Mouse (Mus musculus) E14TG2a.4 (cell line): ENCODE measurements around the gene Lxn.

Experiments used
- H3K27me3 ChIP-seq: 2 replicates; pipeline ENCODE4 v1.6.1; 2014; ENCODE audit warnings: low read length, control low read depth; ENCODE audit not compliant: insufficient read depth
- H3K36me3 ChIP-seq: 2 replicates; pipeline ENCODE4 v1.6.1; 2014; ENCODE audit warnings: low read length, control low read depth; ENCODE audit not compliant: insufficient read depth
- H3K4me1 ChIP-seq: replicated peaks from 2 replicates; pipeline ENCODE4 v1.6.1; 2014; ENCODE audit warnings: low read depth, low read length, control low read depth
- H3K4me3 ChIP-seq: replicated peaks from 2 replicates; pipeline ENCODE4 v1.5.1; 2014; ENCODE audit warnings: mild to moderate bottlenecking, low read length
- H3K9me3 ChIP-seq: 2 replicates; pipeline ENCODE4 v1.6.1; 2014; ENCODE audit warnings: low read length, control low read depth
- CTCF ChIP-seq: conservative IDR thresholded peaks from 2 replicates; pipeline ENCODE4 v1.5.1; 2014; ENCODE audit warnings: low read length
- NANOG ChIP-seq: IDR thresholded peaks from 2 replicates; pipeline ENCODE4 v1.6.1; 2014; ENCODE audit warnings: borderline replicate concordance, low read length, mixed read lengths
- POU5F1 ChIP-seq: IDR thresholded peaks from 2 replicates; pipeline ENCODE4 v1.6.1; 2014; ENCODE audit warnings: low read length, borderline replicate concordance

Lxn gene

DNA sequence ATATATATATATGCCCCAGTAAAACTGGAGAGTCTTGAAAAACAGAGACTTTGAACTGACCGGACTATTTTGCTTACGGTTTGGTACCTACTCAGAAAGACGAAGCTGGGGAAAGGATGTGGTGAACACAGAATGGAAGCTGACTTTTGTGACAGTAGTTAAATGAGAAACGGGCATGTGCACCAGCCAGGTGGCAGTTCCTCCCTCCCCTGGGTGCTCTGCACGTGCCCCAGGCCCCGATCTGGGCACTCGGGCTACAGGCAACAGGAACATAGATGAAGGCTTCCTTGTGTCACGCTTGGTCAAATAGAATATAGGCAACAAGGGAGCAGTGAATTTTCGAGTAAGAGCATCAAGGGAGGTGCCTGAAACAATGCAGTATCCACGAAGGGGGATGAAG is 32.6 kb upstream of the Lxn start:
- H3K27me3 ChIP-seq: peaks cover 8% of the 10 kb centered on the region; the same call in 1 of the 2 replicates
- H3K36me3 ChIP-seq: no peaks in the 10 kb centered on the region
- H3K4me1 ChIP-seq: peaks cover 17% of the 10 kb centered on the region
- TF ChIP-seq NANOG (no peak), POU5F1 (no peak), CTCF (no peak)
- peaks cover 17% of the 10 kb centered on the region for H3K9me3 ChIP-seq
- H3K4me3 ChIP-seq: no peak overlapping the region

DNA sequence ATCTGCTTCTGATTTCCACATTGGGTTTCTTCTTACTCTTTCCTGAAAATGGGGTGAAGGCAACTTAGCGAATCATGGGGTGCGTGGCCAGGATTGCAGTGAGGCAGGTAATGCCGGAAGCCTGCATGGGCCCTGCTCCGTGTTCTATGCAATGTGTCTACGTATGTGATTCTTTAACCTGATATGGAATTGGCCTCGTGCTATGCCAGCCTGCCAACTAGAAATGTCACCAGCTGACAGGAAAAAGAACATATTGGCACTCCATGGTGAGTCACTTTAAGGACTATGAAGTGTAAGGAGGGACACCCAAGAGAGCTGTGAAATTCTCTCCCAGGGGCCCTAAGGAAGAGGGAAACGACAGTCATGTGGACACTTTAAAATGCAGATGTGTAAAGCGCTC is 29.4 kb upstream of the Lxn start:
- Histone ChIP-seq H3K27me3 (peaks cover 8% of the 10 kb centered on the region; the same call in 1 of the 2 replicates), H3K4me3 (no peak overlapping the region), H3K9me3 (peaks cover 2% of the 10 kb centered on the region), H3K36me3 (no peaks in the 10 kb centered on the region), H3K4me1 (peaks cover 22% of the 10 kb centered on the region)
- TF ChIP-seq CTCF (no peak), POU5F1 (no peak), NANOG (no peak)

DNA sequence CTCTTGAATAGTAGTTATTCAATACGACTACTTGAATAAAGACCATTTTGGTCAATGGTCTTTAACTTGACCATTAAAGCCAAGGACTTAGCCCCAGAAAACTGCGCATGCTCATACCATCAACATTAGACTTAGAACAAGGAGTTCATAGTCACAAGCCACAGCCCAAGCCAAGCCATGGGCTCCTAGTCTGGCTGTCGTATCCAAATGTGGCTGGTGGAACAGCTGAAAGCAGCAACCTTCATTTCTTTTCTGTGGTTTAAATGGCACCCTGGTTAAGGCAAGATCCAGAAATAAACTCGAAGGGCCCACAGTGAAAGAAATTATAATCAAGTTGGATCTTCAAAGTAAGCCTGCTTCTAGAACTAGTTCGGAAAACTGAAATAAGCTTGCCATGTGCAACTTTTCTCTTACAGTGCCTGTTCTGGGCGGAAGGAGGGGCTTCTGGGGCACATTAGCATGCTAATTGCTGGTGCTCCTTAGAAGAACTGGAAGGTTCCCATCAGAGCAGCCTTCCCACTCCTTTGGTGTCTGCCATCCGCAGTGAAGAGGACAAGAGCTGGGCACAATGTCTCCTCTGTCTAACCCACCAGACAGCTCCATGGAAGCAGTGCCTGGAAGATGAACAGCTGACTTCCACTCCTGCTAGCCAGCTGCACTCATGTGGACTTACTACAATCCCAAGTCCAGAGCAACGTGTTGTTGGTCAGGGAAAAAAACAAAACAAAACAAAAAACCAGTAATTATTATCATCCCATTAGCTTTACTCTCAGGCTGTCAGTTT is 28.6 kb upstream of the Lxn start:
- peaks cover 8% of the 10 kb centered on the region; the same call in 1 of the 2 replicates for H3K27me3 ChIP-seq
- peaks cover 29% of the 10 kb centered on the region for H3K4me1 ChIP-seq
- TF ChIP-seq NANOG (no peak), POU5F1 (no peak), CTCF (no peak)
- no peaks in the 10 kb centered on the region for H3K36me3 ChIP-seq
- no peaks in the 10 kb centered on the region for H3K9me3 ChIP-seq
- no peak overlapping the region for H3K4me3 ChIP-seq

DNA sequence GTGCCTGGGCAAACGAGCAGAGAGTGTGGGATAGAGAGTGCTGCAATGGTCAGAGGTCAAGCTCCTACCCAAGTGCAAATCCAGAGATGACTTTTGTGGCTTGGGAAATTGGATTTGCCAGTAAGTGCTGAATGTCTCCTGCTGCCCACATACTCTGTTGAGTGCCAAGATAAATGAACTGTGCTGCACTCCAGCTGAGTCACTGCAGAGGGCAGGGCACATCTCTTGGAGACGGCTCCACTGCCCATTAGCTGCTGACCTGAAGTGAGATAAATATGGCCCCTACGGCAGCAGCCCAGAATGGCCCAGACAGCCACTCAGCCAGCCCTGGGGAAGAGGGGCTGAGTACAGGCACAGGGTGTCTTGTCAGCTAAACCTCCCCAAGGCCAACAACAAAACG is 26.4 kb upstream of the Lxn start:
- Histone ChIP-seq H3K27me3 (peaks cover 8% of the 10 kb centered on the region; the same call in 1 of the 2 replicates), H3K4me1 (peaks cover 36% of the 10 kb centered on the region), H3K9me3 (no peaks in the 10 kb centered on the region), H3K36me3 (no peaks in the 10 kb centered on the region), H3K4me3 (no peak overlapping the region)
- TF ChIP-seq CTCF (no peak), POU5F1 (no peak), NANOG (no peak)

DNA sequence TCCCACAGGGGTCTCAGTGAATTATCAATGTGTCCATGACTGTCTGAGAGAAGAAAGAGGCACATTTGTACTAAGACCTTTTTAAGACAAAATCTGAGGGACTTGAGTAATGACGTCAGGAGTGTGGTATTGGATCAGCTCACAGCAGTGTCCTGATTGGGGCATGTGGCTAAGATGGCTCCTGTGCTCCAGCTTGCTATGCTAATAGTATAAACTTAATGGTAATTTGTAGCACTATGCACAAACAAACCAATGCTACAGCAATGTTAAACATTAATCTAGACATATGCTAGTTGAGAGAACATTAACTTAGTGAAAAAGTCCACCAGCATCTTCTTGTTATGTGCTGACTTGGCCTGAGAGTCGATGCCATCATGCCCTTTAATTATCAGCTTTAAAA is 21.5 kb upstream of the Lxn start:
- Histone ChIP-seq H3K4me1 (peaks cover 17% of the 10 kb centered on the region), H3K27me3 (no peaks in the 10 kb centered on the region), H3K9me3 (no peaks in the 10 kb centered on the region), H3K4me3 (no peak overlapping the region), H3K36me3 (no peaks in the 10 kb centered on the region)
- no peak for TF ChIP-seq NANOG
- TF ChIP-seq CTCF: no peak
- no peak for TF ChIP-seq POU5F1

DNA sequence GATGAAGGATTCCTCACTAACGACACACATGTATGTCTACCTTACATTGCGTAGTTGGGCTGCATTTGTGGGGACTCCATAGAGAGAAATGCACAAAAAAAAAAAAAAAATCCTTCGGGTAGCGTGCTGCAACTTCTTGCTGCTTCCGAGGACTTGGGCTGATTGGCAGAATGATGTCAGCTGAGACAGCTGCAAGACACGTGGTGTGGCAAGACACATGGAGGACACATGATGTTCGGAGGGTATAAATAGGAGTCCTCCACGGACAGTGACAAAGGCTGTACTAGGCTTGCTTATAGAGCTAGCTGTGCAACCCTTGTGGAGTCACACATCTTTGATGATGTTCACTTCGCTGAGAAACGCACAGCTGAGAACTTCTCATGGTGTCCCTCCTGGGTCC is 18.7 kb upstream of the Lxn start:
- H3K4me3 ChIP-seq: no peak overlapping the region
- H3K9me3 ChIP-seq: no peaks in the 10 kb centered on the region
- peaks cover 22% of the 10 kb centered on the region for H3K4me1 ChIP-seq
- TF ChIP-seq NANOG: no peak
- no peak for TF ChIP-seq CTCF
- no peak for TF ChIP-seq POU5F1
- no peaks in the 10 kb centered on the region for H3K27me3 ChIP-seq
- H3K36me3 ChIP-seq: peaks cover under 1% of the 10 kb centered on the region

DNA sequence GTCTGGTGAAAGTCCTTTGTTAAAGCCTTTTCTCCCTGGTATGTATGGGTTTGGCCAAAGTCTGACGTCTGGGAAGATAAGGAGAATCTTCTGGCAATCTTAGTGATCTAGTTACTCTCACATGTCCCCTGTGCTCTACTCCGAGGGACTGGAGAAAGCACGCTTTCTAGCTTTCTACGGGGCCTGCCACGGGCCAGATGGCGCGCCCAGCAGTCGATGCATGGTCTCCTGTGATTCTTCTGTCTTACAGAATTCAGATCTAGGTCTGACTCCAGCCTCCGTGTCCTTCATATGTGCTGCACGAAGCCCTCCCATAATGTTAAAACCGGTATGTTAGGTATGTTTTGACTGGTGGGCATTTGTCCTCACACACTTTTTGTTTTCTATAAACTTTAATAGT is 16.1 kb upstream of the Lxn start:
- TF ChIP-seq POU5F1 (no peak), NANOG (no peak), CTCF (no peak)
- no peak overlapping the region for H3K4me3 ChIP-seq
- no peaks in the 10 kb centered on the region for H3K27me3 ChIP-seq
- H3K4me1 ChIP-seq: peaks cover 23% of the 10 kb centered on the region
- H3K9me3 ChIP-seq: no peaks in the 10 kb centered on the region
- peaks cover 23% of the 10 kb centered on the region for H3K36me3 ChIP-seq

DNA sequence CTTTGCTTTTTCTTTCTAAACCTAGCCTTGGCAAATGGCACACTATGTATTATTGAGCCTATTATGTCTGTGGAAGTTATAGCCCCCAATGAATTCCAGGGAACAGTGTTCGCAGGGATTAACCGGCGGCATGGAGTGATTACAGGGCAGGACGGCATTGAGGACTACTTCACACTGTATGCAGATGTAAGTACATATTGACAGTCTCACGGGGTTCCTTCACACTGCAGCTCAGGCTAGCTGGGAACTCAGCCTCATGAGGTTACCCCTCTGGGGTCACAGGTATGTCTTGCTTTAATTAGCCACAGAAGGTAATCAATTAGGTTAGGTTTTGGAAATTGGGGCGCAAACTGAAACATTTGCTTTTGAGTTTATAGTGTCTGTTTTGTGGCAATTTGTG is 9.7 kb upstream of the Lxn start:
- Histone ChIP-seq H3K9me3 (no peaks in the 10 kb centered on the region), H3K4me1 (peaks cover 11% of the 10 kb centered on the region), H3K27me3 (no peaks in the 10 kb centered on the region), H3K36me3 (peaks cover 71% of the 10 kb centered on the region), H3K4me3 (no peak overlapping the region)
- TF ChIP-seq POU5F1: no peak
- TF ChIP-seq NANOG: no peak
- no peak for TF ChIP-seq CTCF
